Mouse (Mus musculus) heart, postnatal 25 days (tissue): ENCODE measurements around the gene Faap20. TPM values are rescaled to one million over a fixed set of nuclear protein-coding genes. Genes with fewer than 3 reads are reported as not detected.
A peak's percentile ranks its signal among the peaks of the same experiment; 100 is the strongest.

Experiments used
- DNase-seq: peaks from one replicate; pipeline ENCODE4 v3.0.0; 2022; ENCODE audit warnings: low spot score
- intact Hi-C: fragments of 180-260 bp; cut with DNase I; formaldehyde crosslinking; loops from one replicate; pipeline ENCODE4 v1.15.1; 2025
- total RNA-seq, 2 experiments: library from RNA; stranded (reverse); gene quantifications; 2 replicates each; pipeline ENCODE4 v1.2.3; 2021

The Faap20 gene
- total RNA-seq, result 10 to 100 TPM; 13.5 to 15.5 TPM

GRCm38 (mm10) chr4:155249648-155250351 lies at the start of gene Faap20:
Faap20 (plus strand) TSS chr4:155249802.
- intact Hi-C loops, result loop anchor here (1.0 to 10.0 kb wide), 6 partner anchors 25 to 375 kb away; no protein-coding TSS in a partner anchor
- DNase-seq, result peak; percentile 89

GRCm38 (mm10) chr4:155200861-155201390 lies 48.7 kb upstream of the Faap20 start:
- DNase-seq, result no peak
- intact Hi-C loops, result no loop called here

- intact Hi-C loops, result no loop called here
- DNase-seq, result no peak
These were observed 47.8 kb upstream of the Faap20 start for GRCm38 (mm10) chr4:155201764-155202163.

GRCm38 (mm10) chr4:155205919-155206318 lies 43.7 kb upstream of the Faap20 start:
- intact Hi-C loops, result no loop called here

GRCm38 (mm10) chr4:155206498-155206897 lies 43.1 kb upstream of the Faap20 start:
- intact Hi-C loops, result no loop called here
- no peak for DNase-seq

More at GRCm38 (mm10) chr4:155205919-155206318, 43.7 kb upstream of the Faap20 start:
- DNase-seq, result no peak

GRCm38 (mm10) chr4:155207841-155208240 lies 41.8 kb upstream of the Faap20 start:
- no peak for DNase-seq
- intact Hi-C loops, result no loop called here

GRCm38 (mm10) chr4:155208613-155209012 lies 41.0 kb upstream of the Faap20 start:
- DNase-seq, result no peak
- intact Hi-C loops, result no loop called here

- DNase-seq, result no peak
- intact Hi-C loops, result no loop called here
These were observed 40.5 kb upstream of the Faap20 start for GRCm38 (mm10) chr4:155209079-155209478.

GRCm38 (mm10) chr4:155209494-155209893 lies 40.1 kb upstream of the Faap20 start:
- intact Hi-C loops, result no loop called here
- no peak for DNase-seq

GRCm38 (mm10) chr4:155213052-155213751 lies 36.4 kb upstream of the Faap20 start:
- intact Hi-C loops, result no loop called here
- DNase-seq, result no peak

GRCm38 (mm10) chr4:155213752-155214054 lies 35.9 kb upstream of the Faap20 start:
- intact Hi-C loops, result no loop called here
- no peak for DNase-seq

GRCm38 (mm10) chr4:155214188-155214587 lies 35.4 kb upstream of the Faap20 start:
- intact Hi-C loops, result no loop called here
- DNase-seq, result no peak

GRCm38 (mm10) chr4:155214793-155215192 lies 34.8 kb upstream of the Faap20 start:
- no peak for DNase-seq
- intact Hi-C loops, result loop anchor here (5.0 kb wide), 2 partner anchors 37 to 62 kb away; no protein-coding TSS in a partner anchor

GRCm38 (mm10) chr4:155215203-155215602 lies 34.4 kb upstream of the Faap20 start:
- intact Hi-C loops, result loop anchor here (5.0 kb wide), 2 partner anchors 38 to 63 kb away; no protein-coding TSS in a partner anchor
- no peak for DNase-seq

- intact Hi-C loops, result loop anchor here (5.0 kb wide), 2 partner anchors 39 to 64 kb away; no protein-coding TSS in a partner anchor
These were observed 33.6 kb upstream of the Faap20 start for GRCm38 (mm10) chr4:155215773-155216630.

GRCm38 (mm10) chr4:155217241-155218103 lies 32.1 kb upstream of the Faap20 start:
- intact Hi-C loops, result loop anchor here (5.0 kb wide), 2 partner anchors 40 to 65 kb away; no protein-coding TSS in a partner anchor

More at GRCm38 (mm10) chr4:155215773-155216630, 33.6 kb upstream of the Faap20 start:
- DNase-seq, result peak; percentile 58

GRCm38 (mm10) chr4:155218104-155218732 lies 31.4 kb upstream of the Faap20 start:
- no peak for DNase-seq
- intact Hi-C loops, result loop anchor here (5.0 kb wide), 2 partner anchors 41 to 66 kb away; no protein-coding TSS in a partner anchor

More at GRCm38 (mm10) chr4:155217241-155218103, 32.1 kb upstream of the Faap20 start:
- no peak for DNase-seq
